Mouse (Mus musculus): ENCODE data around the gene Dnajb5. TPM values are rescaled to one million over a fixed set of nuclear protein-coding genes. Genes with fewer than 3 reads are reported as not detected.

Dnajb5 gene
- polyA plus RNA-seq (2017; shearing (Covaris generic)): 10 to 100 TPM; 12.5 to 18.8 TPM

DNA sequence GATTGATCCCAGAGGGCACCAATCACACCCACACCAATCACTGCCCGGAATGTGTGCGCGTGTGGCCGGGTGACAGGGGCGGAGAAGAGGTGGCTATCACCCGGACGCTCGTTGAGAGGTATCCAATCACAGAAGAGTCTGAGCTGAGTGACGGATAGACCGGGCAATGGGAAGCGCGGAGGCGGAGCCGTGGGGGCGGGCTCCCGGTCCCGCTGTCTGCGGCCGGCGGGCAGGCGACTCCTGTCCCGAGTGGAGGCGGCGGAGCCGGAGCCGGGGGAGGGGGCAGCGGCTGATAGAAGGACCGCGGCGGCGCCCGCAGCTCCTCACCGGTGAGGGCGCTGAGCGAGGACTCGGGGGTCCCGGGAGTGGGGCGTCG is at the start of gene Dnajb5:
TSS of gene Dnajb5 (plus strand) at position 139 of the 376 bp plus-strand sequence.

DNA sequence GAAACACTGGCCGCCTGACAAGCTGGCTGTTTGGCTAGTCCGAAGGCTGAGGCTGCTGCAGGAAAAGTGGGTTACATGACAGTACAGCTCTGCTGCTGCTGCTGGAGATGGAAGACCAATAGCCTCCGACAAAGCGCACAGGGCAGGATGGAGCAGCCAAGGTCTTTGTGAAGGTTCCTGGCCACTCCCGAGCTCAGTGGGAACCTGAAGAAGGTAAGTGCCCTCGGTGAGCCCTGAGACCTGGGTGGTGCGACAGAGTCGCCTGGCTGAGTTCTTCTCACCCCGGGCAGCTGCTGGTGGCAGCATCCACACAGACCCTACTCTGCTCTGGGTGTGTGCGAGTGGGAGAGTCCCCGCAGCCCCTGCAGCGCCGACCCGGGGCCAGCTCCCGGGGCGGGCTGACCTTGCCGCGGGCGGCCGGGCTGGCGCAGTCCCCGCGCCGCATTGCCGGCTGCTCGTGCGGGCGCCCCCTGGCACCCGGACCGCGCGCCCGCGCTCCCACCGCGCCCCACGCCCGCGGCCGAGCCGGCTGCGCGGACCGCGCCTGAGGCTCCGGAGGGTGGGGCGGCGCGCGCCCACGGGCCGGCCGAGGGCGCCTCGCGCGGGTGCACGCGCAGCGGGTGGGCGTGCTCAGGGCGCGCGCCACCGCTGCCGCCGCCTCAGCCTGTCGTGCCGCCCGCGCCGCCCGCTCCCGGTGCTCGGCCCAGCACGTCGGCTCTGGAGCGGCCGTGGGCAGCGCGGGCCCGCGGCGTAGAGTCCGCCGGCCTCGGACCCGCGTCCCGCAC is 32.8 kb upstream of the Dnajb5 start, which contains the start of gene Phf24:
TSS of gene Phf24 (plus strand) at position 44 of the 785 bp plus-strand sequence.

DNA sequence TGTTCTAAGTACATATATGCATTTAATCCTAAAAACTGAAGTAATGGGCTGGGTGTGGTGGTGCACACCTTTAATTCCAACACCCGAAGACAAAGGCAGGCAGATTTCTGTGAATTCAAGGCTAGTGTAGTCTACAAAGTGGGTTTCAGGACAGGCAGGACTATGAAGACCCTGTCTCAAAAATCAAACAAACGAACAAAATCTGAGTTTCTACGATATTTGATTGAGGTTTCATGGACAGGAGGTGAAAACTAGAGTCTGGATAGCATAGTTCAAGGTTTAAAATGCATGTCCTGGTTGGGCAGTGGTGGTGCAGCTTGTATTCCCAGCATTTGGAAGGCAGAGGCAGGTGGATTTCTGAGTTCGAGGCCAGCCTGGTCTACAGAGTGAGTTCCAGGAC is 19.7 kb downstream of the Dnajb5 start, which contains the start of gene 1700022I11Rik:
TSS of gene 1700022I11Rik (plus strand) at position 301 of the 400 bp plus-strand sequence.

GRCm38 (mm10) chr4:43000141-43000986 is 50.8 kb downstream of the Dnajb5 start, which contains the start of gene Vcp:
Gene Vcp, minus strand, starts transcription at chr4:43000507.

Other genes with a start within 250 kb of the Dnajb5 start
- gene 4930578G10Rik, start 214.3 kb upstream of the Dnajb5 start, polyA plus RNA-seq (2017; shearing (Covaris generic)): under 1 TPM in 1 of 2 experiments, not detected in 1; 0.54 TPM
- not detected for gene Ccl19, start 193.2 kb upstream of the Dnajb5 start, polyA plus RNA-seq (2017; shearing (Covaris generic))
- gene Ccl21a, start 175.8 kb upstream of the Dnajb5 start, polyA plus RNA-seq (2017; shearing (Covaris generic)): 1 to 10 TPM in 1 of 2 experiments, under 1 TPM in 1; 0.48 to 9.3 TPM
- gene Fam205a1, start 95.9 kb upstream of the Dnajb5 start, polyA plus RNA-seq (2017; shearing (Covaris generic)): not detected
- gene Gm12394, start 93.0 kb upstream of the Dnajb5 start, polyA plus RNA-seq (2017; shearing (Covaris generic)): under 1 TPM in 1 of 2 experiments, not detected in 1; 0.10 TPM
- gene Fam205c, start 75.6 kb upstream of the Dnajb5 start, polyA plus RNA-seq (2017; shearing (Covaris generic)): not detected
- under 1 TPM; 0.44 to 0.52 TPM for gene Phf24, start 33.2 kb upstream of the Dnajb5 start, polyA plus RNA-seq (2017; shearing (Covaris generic))
- under 1 TPM; 0.25 to 0.54 TPM for gene 1700022I11Rik, start 19.8 kb downstream of the Dnajb5 start, polyA plus RNA-seq (2017; shearing (Covaris generic))
- 100 to 1,000 TPM; 305 to 348 TPM for gene Vcp, start 50.7 kb downstream of the Dnajb5 start, polyA plus RNA-seq (2017; shearing (Covaris generic))
- gene Fancg, start 60.7 kb downstream of the Dnajb5 start, polyA plus RNA-seq (2017; shearing (Covaris generic)): 10 to 100 TPM; 18.9 to 21.9 TPM
- 10 to 100 TPM; 41.6 to 52.5 TPM for gene Pigo, start 76.0 kb downstream of the Dnajb5 start, polyA plus RNA-seq (2017; shearing (Covaris generic))
- gene Stoml2, start 81.9 kb downstream of the Dnajb5 start, polyA plus RNA-seq (2017; shearing (Covaris generic)): 100 to 1,000 TPM; 150 to 162 TPM
- gene Fam214b, start 96.4 kb downstream of the Dnajb5 start, polyA plus RNA-seq (2017; shearing (Covaris generic)): 10 to 100 TPM in 1 of 2 experiments, 1 to 10 TPM in 1; 9.0 to 14.9 TPM
- 1 to 10 TPM in 1 of 2 experiments, under 1 TPM in 1; 0.63 to 1.5 TPM for gene Unc13b, start 109.1 kb downstream of the Dnajb5 start, polyA plus RNA-seq (2017; shearing (Covaris generic))

Measured in inflammation-experienced regulatory T-cells (primary cell).